Mouse (Mus musculus) hindbrain, embryonic 15.5 days (tissue): ENCODE results near the gene Antxr1. TPM values are rescaled to one million over a fixed set of nuclear protein-coding genes. Genes with fewer than 3 reads are reported as not detected.
A peak's percentile ranks its signal among the peaks of the same experiment; 100 is the strongest.

Source experiments
- ATAC-seq: fragments of 200-750 bp; cut with Nextera tagmentation; 2 replicates; pipeline ENCODE4 v1.8.0; 2017; ENCODE audit warnings: low read depth, moderate number of reproducible peaks, moderate TSS enrichment; ENCODE audit not compliant: low FRiP score
- H3K27ac ChIP-seq: fragments of 300-500 bp; sonication (generic); replicated peaks from 2 replicates; pipeline ENCODE4 v1.5.1; 2015; ENCODE audit warnings: mild to moderate bottlenecking, inconsistent platforms
- H3K27me3 ChIP-seq: fragments of 300-500 bp; sonication (generic); 2 replicates; pipeline ENCODE4 v1.6.1; 2015; ENCODE audit warnings: control low read depth, inconsistent platforms
- H3K36me3 ChIP-seq: fragments of 300-500 bp; sonication (generic); 2 replicates; pipeline ENCODE4 v1.6.1; 2015; ENCODE audit warnings: control low read depth, inconsistent platforms
- H3K4me1 ChIP-seq: fragments of 300-500 bp; sonication (generic); replicated peaks from 2 replicates; pipeline ENCODE4 v1.6.1; 2015; ENCODE audit warnings: control low read depth, inconsistent platforms
- H3K4me2 ChIP-seq: fragments of 300-500 bp; sonication (generic); 2 replicates; pipeline ENCODE4 v1.6.1; 2015; ENCODE audit warnings: moderate library complexity, mild to moderate bottlenecking, inconsistent platforms
- H3K4me3 ChIP-seq: fragments of 300-500 bp; sonication (generic); 2 replicates; pipeline ENCODE4 v1.5.1; 2015; ENCODE audit warnings: mild to moderate bottlenecking, inconsistent platforms
- H3K9ac ChIP-seq: fragments of 300-500 bp; sonication (generic); 2 replicates; pipeline ENCODE4 v1.6.1; 2015; ENCODE audit warnings: inconsistent platforms
- H3K9me3 ChIP-seq: fragments of 300-500 bp; sonication (generic); 2 replicates; pipeline ENCODE4 v1.6.1; 2016; ENCODE audit warnings: control low read depth, inconsistent platforms
- WGBS: fragments of 180-500 bp; shearing (Covaris S2); methylation state at CpG from one replicate; pipeline ENCODE4 v1.1.7; 2015; 5-methylcytosine and 5-hydroxymethylcytosine counted together
- polyA plus RNA-seq: library from polyadenylated mRNA; unstranded; fragments of >200 nt; fragmentation: Nextera tagmentation; extraction: Ambion mirVana; gene quantifications from 2 replicates; pipeline ENCODE4 v1.2.1, GENCODE M21; 2015

The Antxr1 gene
- polyA plus RNA-seq, result 4.7 and 5.2 TPM in 2 replicates

- peak within 1 kb of the TSS; percentile 69 for H3K27ac ChIP-seq
- ATAC-seq, result peak; percentile 79
- H3K36me3 ChIP-seq, result no peaks in the 10 kb centered on the region
- H3K27me3 ChIP-seq, result 0 out of 2 replicates have a peak, but pooled peaks cover 3% of the 10 kb centered on the region
- H3K4me2 ChIP-seq, result peak within 1 kb of the TSS; percentile 86
- H3K9ac ChIP-seq, result peak within 1 kb of the TSS; percentile 67
- peak within 1 kb of the TSS; percentile 63 for H3K4me3 ChIP-seq
- H3K4me1 ChIP-seq, result peaks cover 16% of the 10 kb centered on the region
- no peaks in the 10 kb centered on the region for H3K9me3 ChIP-seq
- under 1% methylated on average over 54 of the region's 54 CpGs for WGBS
Measured at GRCm38 (mm10) chr6:87335091-87335934, at the start of gene Antxr1. Antxr1 (minus strand) TSS chr6:87335821.

DNA sequence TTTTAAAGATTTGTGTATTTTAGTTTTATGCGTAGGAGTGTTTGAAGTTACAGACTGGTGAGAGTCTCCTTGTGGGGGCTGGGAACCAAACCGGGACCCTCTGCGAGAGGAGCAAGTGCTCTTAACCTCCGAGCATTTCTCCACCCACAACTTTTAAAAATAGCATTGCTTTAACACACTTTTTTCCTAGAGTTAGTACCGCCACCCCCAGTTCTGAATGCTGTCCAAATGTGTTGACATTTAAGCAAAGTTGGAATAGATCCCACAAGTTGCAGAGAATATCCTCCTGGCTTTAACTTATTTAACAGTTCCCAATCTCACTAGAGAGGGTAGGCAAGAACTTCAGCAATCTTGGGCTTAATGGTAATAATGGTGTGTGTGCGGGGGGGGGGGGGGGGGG lies 49.1 kb upstream of the Antxr1 start:
- no peak overlapping the region for H3K9ac ChIP-seq
- H3K9me3 ChIP-seq, result no peaks in the 10 kb centered on the region
- no peak overlapping the region for H3K4me3 ChIP-seq
- WGBS, result 68% methylated on average over 5 of the region's 6 CpGs
- H3K36me3 ChIP-seq, result no peaks in the 10 kb centered on the region
- H3K27me3 ChIP-seq, result no peaks in the 10 kb centered on the region
- no peak overlapping the region for H3K27ac ChIP-seq
- ATAC-seq, result no peak
- H3K4me1 ChIP-seq, result no peaks in the 10 kb centered on the region
- H3K4me2 ChIP-seq, result peak overlapping the region; percentile 67

GRCm38 (mm10) chr6:87383926-87384691 lies 48.5 kb upstream of the Antxr1 start:
- 9% methylated on average over 24 of the region's 24 CpGs for WGBS
- Histone ChIP-seq H3K4me1 (no peaks in the 10 kb centered on the region), H3K9me3 (no peaks in the 10 kb centered on the region), H3K27ac (no peak overlapping the region), H3K36me3 (no peaks in the 10 kb centered on the region), H3K4me2 (peak overlapping the region; percentile 67), H3K27me3 (no peaks in the 10 kb centered on the region), H3K4me3 (peak overlapping the region; percentile 39), H3K9ac (peak overlapping the region; percentile 35; the same call in 1 of the 2 replicates)
- ATAC-seq, result peak; percentile 47; the same call in 1 of the 2 replicates

DNA sequence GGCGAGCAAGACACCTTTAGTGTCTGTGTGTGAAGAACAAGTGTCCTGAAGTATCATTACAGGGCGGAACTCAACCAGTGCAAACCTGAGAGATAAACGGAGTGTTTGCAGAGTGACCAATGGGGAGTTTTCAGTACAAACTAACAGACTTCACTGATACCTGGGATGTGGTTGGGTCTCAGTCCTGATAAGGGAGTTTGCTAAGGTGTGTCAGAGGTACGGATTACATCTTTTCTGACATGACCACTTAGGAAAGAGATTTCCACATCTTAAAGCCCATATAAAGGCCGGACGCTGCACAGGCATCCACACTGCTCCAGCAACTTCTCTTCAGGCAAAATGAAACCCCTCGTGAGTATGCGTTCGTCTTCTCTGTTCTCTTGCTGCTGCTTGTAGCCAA lies 37.4 kb upstream of the Antxr1 start, which contains the start of gene Gkn2:
Gene Gkn2, plus strand, starts transcription at position 301 of the 400 bp plus-strand sequence.
- ATAC-seq, result no peak
- 88% methylated on average over 9 of the region's 9 CpGs for WGBS

DNA sequence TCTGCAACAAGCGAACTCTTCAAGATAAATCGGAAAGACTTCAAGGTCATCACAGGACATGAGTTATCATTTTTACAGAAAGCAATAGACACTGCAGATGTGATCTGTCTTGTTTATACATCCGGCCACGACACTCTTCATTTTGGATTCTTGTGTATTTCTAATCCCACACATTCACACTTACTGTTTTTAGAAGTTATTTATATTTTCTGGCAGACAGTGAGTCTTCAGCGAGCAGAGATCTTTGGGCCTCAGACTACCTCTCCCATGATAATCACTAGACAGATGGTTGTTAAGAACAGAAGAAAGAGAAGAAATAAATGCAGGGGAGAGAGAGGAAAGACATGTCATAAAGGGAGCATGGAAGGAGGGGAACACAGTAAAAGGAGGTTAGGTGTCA lies 33.6 kb upstream of the Antxr1 start:
- no peaks in the 10 kb centered on the region for H3K9me3 ChIP-seq
- no peak overlapping the region for H3K4me2 ChIP-seq
- no peak overlapping the region for H3K9ac ChIP-seq
- no peak overlapping the region for H3K4me3 ChIP-seq
- no peak for ATAC-seq
- no peak overlapping the region for H3K27ac ChIP-seq
- H3K27me3 ChIP-seq, result no peaks in the 10 kb centered on the region
- H3K4me1 ChIP-seq, result no peaks in the 10 kb centered on the region
- WGBS, result 92% methylated on average over 5 of the region's 5 CpGs
- H3K36me3 ChIP-seq, result no peaks in the 10 kb centered on the region

More for the DNA sequence above, 37.4 kb upstream of the Antxr1 start, which contains the start of gene Gkn2:
- Histone ChIP-seq H3K27ac (no peak within 1 kb of the TSS), H3K9me3 (no peaks in the 10 kb centered on the region), H3K4me2 (no peak within 1 kb of the TSS), H3K9ac (no peak within 1 kb of the TSS), H3K4me3 (no peak within 1 kb of the TSS), H3K4me1 (no peaks in the 10 kb centered on the region), H3K36me3 (no peaks in the 10 kb centered on the region), H3K27me3 (no peaks in the 10 kb centered on the region)

DNA sequence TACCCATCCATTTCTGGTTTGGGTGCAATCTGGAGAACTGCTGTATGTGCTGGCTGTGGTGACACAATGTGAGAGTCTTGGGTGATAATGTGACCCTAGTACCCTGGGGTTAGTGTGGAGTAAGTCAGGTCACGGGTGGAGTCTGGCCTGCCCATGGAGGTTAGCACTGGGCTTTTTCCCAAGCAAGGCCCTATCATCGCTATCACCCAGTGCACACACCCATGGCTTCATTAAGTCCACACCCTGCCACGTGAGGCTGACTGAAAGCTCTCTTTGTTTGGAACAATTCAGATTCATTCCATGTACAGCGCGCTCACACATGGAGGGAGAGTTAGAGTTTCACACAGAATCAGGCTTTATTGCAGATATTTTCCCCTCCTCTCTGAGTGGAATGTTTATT lies 18.8 kb upstream of the Antxr1 start:
- Histone ChIP-seq H3K9me3 (no peaks in the 10 kb centered on the region), H3K27ac (no peak overlapping the region), H3K27me3 (no peaks in the 10 kb centered on the region), H3K4me2 (no peak overlapping the region), H3K4me3 (no peak overlapping the region), H3K4me1 (no peaks in the 10 kb centered on the region), H3K9ac (no peak overlapping the region), H3K36me3 (no peaks in the 10 kb centered on the region)
- no peak for ATAC-seq
- WGBS, result 64% methylated on average over 5 of the region's 5 CpGs

DNA sequence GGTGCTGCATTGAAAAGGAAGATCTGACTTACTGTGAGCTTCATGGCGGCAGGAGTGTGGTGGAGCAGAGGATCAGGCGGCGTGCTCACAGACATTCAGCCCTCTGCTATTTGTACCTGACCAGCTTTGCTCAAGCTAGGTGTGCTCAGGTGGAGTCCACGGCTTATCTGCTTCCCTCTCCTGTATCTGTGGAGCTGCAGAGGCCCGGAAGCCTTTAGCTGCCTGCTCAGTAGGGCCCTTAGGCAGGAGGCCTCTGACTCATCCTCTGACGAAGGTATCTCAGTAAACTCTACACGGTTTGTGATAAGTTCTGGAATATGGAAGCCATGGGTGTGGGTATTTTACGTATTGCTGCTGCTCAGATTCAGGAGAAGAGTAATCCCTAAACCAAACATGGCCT lies 15.2 kb upstream of the Antxr1 start, which contains the start of gene Gkn1:
Gene Gkn1, minus strand, starts transcription at position 114 of the 400 bp plus-strand sequence.
- 95% methylated on average over 8 of the region's 8 CpGs for WGBS

GRCm38 (mm10) chr6:87335935-87336295 lies 294 bp upstream of the Antxr1 start:
- Histone ChIP-seq H3K4me2 (no peak overlapping the region), H3K9ac (no peak overlapping the region), H3K9me3 (no peaks in the 10 kb centered on the region), H3K4me1 (peaks cover 16% of the 10 kb centered on the region), H3K36me3 (no peaks in the 10 kb centered on the region), H3K27ac (no peak overlapping the region), H3K4me3 (0 out of 2 replicates have a peak overlapping the region, but pooled peaks have one; percentile 63), H3K27me3 (0 out of 2 replicates have a peak, but pooled peaks cover 3% of the 10 kb centered on the region)
- ATAC-seq, result peak; percentile 5; the same call in 1 of the 2 replicates
- WGBS, result 36% methylated on average over 6 of the region's 6 CpGs

More for the DNA sequence above, 15.2 kb upstream of the Antxr1 start, which contains the start of gene Gkn1:
- Histone ChIP-seq H3K27me3 (no peaks in the 10 kb centered on the region), H3K36me3 (no peaks in the 10 kb centered on the region), H3K4me1 (no peaks in the 10 kb centered on the region), H3K9me3 (no peaks in the 10 kb centered on the region), H3K4me2 (no peak within 1 kb of the TSS), H3K9ac (no peak within 1 kb of the TSS), H3K4me3 (no peak within 1 kb of the TSS), H3K27ac (no peak within 1 kb of the TSS)
- ATAC-seq, result no peak

- WGBS, result 10% methylated on average over 11 of the region's 11 CpGs
- Histone ChIP-seq H3K27ac (peak overlapping the region; percentile 69), H3K4me2 (peak overlapping the region; percentile 86), H3K9ac (peak overlapping the region; percentile 67), H3K9me3 (no peaks in the 10 kb centered on the region), H3K4me3 (peak overlapping the region; percentile 63), H3K4me1 (peaks cover 16% of the 10 kb centered on the region), H3K36me3 (no peaks in the 10 kb centered on the region), H3K27me3 (0 out of 2 replicates have a peak, but pooled peaks cover 3% of the 10 kb centered on the region)
- ATAC-seq, result peak; percentile 67; the same call in 1 of the 2 replicates
Measured at GRCm38 (mm10) chr6:87334361-87335090, 1.1 kb downstream of the Antxr1 start.

- H3K4me1 ChIP-seq, result peaks cover 25% of the 10 kb centered on the region
- H3K9me3 ChIP-seq, result no peaks in the 10 kb centered on the region
- H3K27ac ChIP-seq, result no peak overlapping the region
- peak overlapping the region; percentile 86 for H3K4me2 ChIP-seq
- no peak overlapping the region for H3K4me3 ChIP-seq
- 73% methylated on average over 2 of the region's 2 CpGs for WGBS
- no peak for ATAC-seq
- 0 out of 2 replicates have a peak, but pooled peaks cover 3% of the 10 kb centered on the region for H3K27me3 ChIP-seq
- no peaks in the 10 kb centered on the region for H3K36me3 ChIP-seq
- H3K9ac ChIP-seq, result no peak overlapping the region
Measured at GRCm38 (mm10) chr6:87332380-87332779, 3.2 kb downstream of the Antxr1 start.
